Mouse (Mus musculus) megakaryocyte, embryonic 14.5 days (primary cell): ENCODE measurements around the gene Msh6.
"Not testable (repeated sequence)": the region's sequence is repeated elsewhere in the genome, so short reads cannot be mapped to it uniquely, and the experiment has no call there.

ENCODE experiments used
- FLI1 ChIP-seq: IDR thresholded peaks from 2 replicates; pipeline ENCODE4 v1.6.1; 2012; ENCODE audit warnings: low read length, inconsistent platforms, mixed read lengths
- GATA1 ChIP-seq: IDR thresholded peaks from 3 replicates; pipeline ENCODE4 v1.6.1; 2012; ENCODE audit warnings: mixed read lengths, low read length, inconsistent platforms, borderline replicate concordance

DNA sequence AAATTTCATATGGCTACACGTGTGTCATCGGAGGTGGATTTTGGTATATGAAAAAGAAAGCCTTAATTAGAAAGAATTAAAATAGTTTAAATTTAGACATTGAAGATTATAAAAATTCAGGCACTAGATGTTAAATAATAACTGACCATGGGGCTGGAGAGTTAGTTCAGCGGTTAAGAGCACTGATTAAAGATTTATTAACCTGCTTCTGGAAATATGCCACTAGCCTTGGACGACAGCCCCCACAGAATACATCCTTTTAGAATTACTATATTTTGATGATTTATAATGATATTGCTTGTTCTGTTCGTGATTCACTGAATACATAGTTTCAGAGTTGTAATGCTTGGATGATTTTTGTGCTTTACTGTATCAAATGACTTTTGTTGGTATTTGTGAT, 14.9 kb upstream of the Msh6 start:
- TF ChIP-seq GATA1, FLI1: not testable (repeated sequence)
